Mouse (Mus musculus): ENCODE data around the gene Avpi1.

The Avpi1 gene

DNA sequence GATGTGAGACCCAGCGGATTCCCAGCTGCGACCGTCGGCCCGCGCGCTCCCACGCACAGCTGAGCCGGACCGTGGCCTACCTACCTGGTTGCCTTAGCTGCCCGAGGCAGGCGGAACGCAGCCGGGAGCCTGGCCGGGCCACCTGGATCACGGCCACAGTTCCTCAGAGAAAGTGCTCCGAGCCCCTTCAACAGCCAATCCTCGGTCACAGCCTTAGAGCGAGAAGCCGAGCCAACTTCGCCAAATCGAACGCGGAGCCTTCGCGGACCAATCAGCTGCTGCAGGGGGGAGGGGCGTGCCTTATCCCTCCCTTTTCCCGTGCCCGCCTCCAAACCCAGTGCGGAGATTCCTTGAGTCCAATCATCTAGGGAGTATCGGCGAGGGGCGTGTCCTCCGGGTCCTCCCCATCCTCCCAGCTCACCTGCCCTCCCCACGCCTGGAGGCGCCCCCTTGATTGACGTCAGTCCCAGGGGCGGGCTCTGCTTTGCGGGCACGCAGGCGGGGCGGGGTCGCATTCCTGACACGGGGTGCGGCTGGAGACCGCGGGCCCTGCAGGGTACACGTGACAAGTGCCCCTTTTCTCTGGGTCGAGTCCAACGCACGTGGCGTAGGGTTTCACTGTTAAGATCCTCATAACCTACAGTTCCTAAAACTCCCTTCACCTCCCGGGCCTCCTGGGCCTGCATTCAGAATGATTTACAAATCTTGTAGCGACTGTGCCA lies at the start of gene Avpi1:
Gene Avpi1 (minus strand): TSS at position 273 of the 722 bp plus-strand sequence.
- peak; percentile 100 for DNase-seq (ENCODE audit: low read depth, low spot score)

DNA sequence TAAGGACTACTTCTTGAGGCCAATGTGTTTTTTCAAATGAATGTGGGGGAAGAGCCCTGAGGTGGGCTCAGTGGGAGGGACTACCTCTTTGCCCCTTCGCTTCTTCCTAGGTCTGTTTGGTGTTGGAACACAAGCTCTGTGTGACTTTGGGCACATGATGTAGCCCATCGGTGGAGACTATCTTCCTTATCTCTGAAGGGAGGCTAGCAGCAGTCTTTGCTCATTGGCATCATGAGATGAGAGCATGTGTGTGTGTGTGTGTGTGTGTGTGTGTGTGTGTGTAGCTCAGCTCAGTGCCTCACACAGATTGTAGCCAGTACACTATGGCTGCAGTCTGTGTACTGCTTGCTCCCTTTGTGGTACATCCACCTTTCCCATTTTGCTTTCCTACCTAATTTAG lies 48.6 kb upstream of the Avpi1 start:
- no peak for DNase-seq (ENCODE audit: low read depth, low spot score)

- DNase-seq (ENCODE audit: low read depth, low spot score), result no peak
Observed at GRCm38 (mm10) chr19:42176841-42177240, 48.0 kb upstream of the Avpi1 start.

DNA sequence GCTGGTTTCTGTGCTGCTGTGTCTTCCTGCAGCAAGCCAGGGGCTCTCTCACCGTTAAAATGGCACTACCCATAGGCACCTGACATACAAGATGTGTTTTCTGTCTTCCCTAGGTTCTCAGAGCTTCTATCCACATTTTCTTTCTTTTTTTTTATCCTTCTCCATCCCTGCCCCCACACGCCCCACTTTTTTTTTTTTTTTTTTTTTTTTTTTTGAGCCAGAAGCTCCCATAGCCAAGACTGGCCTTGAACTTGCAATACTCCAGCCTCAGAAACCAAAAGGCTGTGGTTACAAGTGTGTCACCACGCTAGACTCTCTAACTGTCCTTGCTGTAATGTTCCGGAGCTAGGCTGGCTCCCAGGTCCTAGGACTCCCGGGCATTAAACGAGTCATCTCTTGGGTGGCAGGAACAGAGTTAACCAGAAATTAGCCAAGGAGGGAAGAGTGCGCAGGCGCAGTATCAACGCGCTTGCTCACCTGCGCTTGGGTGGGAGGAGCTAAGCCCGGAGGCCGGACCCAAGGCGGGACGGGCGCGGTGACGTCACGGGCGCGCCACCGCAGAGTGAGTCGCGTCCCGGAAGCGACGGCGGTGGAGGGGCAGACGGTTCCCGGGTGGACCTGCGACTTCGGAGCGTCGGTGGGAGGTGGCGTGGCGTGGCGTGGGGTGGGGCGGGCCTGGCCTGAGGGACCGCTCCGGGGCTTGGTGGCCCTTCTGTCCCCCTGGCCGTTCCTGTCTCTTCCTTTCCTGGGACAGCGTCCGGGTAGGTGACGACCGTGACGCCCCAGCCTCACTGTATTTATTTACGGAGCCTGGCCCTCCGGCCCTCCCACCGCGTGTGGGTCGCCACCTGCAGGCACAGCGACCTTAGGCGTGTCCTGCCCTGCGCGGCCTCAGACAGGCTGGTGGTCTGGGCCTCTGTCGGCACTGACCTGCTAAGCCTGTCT lies 41.4 kb upstream of the Avpi1 start:
- DNase-seq (ENCODE audit: low read depth, low spot score), result peak; percentile 95

GRCm38 (mm10) chr19:42169322-42169975 lies 40.6 kb upstream of the Avpi1 start:
- DNase-seq (ENCODE audit: low read depth, low spot score), result no peak

DNA sequence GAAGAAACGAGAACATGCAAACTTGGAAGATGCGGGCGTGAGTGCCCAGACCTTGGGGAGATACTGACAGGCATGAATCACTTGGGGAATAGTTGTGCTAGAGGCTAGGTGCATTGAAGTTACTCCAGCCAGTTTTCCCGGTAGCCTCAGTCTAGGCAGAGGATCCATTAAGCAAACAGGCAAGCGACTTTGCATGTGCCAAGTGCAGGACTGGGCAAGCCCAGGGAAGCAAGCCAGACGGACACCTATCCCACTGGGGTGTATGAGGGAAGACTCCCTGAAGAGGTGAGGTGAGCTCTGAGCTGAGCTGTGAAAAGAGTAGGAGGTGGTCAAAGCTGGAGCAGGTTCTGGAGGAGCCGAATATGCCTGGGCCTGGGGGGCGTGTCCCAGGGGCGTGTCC lies 38.6 kb upstream of the Avpi1 start:
- DNase-seq (ENCODE audit: low read depth, low spot score), result no peak

DNA sequence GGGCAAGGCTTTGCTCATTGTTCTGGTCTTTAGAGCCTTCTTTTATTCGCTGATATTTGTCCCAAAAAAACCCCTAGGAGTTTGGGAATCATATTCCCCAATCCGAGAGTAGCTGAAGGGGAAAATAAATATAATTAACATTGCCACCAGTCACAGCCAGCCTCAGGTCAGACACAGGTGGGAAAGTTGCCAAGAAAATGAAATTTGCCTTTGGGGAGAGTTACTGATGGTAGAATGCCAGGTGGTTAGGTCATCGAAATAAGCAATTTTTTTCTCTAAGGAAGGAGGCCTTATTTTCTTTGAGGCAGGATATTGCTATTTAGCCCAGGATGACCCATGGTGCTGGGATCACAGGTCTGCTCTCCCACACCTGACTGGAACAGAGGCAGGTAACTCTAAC lies 37.9 kb upstream of the Avpi1 start:
- DNase-seq (ENCODE audit: low read depth, low spot score), result no peak

DNA sequence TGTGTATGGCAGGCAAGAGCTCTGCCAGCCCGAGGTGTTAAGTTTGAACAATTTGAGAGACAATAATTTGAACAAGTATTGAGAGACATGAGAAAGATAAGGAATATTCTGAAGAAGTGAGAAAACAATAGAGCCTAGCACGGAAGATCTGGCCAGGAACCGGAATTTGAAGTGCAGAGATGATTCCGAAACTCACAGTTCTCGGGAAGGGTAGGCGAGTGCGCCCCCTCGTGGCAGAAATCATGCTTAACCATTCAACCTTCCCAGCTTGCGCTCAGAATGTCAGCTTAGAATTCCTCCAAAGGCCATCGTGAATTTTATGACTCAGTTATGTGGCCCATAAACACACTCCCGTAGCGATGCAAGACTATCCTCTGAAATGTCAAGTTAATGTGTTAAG lies 37.3 kb upstream of the Avpi1 start:
- DNase-seq (ENCODE audit: low read depth, low spot score), result peak; percentile 73

DNA sequence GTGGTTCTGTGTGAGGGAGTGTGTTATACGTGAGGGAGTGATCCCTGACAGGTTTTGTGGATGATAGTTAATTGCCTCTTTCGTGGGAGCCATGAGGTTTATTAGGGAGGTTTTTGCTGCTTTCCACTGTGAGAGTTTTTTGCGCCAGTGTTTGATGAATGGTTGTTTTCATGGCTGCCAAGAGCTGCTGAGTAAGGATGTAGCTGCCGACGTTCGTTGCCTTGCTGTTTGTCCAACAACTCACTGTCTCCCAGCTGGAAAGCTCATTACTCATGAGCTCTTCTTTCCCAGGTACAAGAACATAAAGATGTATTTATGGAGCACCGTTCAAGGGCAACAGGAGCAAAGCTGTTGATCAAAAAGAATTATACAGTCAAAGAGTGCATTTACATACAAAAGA lies 35.3 kb upstream of the Avpi1 start:
- no peak for DNase-seq (ENCODE audit: low read depth, low spot score)

DNA sequence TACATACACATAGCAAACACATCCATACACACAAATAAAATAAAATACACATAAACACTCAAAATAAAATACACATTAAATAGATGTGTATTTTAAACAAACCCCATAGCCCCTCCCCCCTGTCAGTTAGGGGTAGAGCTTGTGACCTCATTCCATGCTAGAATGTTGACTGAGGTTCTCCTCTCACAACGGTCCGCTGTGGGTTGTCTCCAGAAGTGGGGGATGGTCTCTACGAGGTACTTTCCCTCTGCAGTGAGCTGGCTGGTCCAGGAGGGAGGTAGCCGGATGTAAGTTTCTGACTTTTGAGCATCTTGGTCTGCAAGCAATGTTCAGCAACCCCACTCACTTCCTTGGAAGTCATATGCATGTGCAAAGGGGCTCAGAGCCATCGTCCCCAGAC lies 34.9 kb upstream of the Avpi1 start, which contains the start of gene Zfyve27:
Gene Zfyve27 (plus strand): TSS at position 188 of the 400 bp plus-strand sequence.
- no peak for DNase-seq (ENCODE audit: low read depth, low spot score)

- no peak for DNase-seq (ENCODE audit: low read depth, low spot score)
Observed at GRCm38 (mm10) chr19:42158246-42159017, 29.6 kb upstream of the Avpi1 start.

DNA sequence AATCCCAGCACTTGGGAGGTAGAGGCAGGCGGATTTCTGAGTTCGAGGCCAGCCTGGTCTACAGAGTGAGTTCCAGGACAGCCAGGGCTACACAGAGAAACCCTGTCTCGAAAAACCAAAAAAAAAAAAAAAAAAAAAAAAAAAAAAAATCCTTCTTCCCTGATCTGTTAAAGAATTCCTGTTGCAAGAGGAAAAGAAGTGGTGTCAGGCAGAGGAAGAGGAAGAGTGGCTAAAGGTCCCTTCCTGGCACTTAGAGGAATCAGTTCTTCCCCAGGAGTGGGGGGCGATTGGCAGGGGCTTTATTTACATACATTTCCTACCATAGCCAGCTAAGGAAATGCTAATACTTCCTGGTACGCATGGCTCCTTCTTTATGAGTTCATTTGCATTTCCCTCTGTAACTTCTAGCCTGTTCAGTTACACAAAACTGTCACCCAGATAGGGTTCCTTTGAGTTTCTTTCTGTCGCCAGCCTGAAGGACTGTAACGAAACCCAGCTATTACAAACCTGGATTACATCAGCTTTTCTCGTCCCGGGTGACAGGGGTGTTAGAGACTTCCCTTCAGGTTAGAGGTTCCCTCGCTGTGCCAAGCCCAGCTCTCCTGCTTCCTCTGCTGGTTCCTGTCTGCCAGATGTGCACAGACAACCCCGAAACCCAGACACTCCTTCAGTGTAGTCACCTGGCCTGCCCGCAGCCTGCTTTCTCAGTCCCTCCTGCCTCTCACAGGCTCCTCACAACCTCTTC lies 28.8 kb upstream of the Avpi1 start:
- DNase-seq (ENCODE audit: low read depth, low spot score), result no peak

- peak; percentile 90 for DNase-seq (ENCODE audit: low read depth, low spot score)
Observed at GRCm38 (mm10) chr19:42151990-42152389, 23.1 kb upstream of the Avpi1 start.

- DNase-seq (ENCODE audit: low read depth, low spot score), result peak; percentile 49
Observed at GRCm38 (mm10) chr19:42148569-42148860, 19.7 kb upstream of the Avpi1 start.

GRCm38 (mm10) chr19:42147769-42148568 lies 19.1 kb upstream of the Avpi1 start:
- no peak for DNase-seq (ENCODE audit: low read depth, low spot score)

- no peak for DNase-seq (ENCODE audit: low read depth, low spot score)
Observed at GRCm38 (mm10) chr19:42147170-42147768, 18.4 kb upstream of the Avpi1 start, which contains the start of gene Marveld1. Marveld1 (plus strand) TSS chr19:42147400.

DNA sequence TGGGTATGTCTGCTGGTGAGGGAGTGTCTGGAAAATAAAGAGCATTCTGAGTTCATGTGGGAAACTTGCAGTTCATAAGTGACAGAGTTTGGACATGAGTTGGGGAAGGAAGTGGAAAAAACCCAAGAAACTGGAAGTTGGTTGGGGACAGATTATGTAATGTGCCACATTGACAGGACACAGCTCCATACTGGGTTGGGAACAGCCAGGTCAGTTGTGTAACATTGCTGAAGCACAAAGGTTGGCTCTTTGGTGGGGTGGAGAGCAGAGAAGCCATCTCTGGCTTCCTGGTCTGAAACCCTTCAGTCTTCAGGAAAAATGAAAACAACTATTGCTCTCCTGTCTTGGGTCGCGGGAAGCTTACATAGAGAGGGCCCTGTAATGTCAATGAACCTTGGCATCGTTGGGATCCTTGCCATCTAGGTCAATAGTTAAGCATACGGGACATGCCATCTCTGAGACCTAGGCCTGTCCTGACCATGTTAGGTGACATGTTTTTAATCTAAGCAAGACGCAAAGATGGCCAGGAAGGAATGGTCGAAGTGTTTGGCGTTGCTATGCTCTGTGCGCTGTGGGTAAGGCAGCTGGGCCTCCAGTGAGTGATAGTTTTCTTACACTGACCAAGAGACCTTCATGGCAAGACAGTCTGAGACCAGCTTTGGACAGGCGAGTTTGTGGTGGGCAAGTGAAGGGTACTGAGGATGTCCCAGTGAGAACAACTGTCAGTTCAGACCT lies 17.6 kb upstream of the Avpi1 start:
- DNase-seq (ENCODE audit: low read depth, low spot score), result no peak

GRCm38 (mm10) chr19:42145731-42146130 lies 16.9 kb upstream of the Avpi1 start:
- no peak for DNase-seq (ENCODE audit: low read depth, low spot score)

DNA sequence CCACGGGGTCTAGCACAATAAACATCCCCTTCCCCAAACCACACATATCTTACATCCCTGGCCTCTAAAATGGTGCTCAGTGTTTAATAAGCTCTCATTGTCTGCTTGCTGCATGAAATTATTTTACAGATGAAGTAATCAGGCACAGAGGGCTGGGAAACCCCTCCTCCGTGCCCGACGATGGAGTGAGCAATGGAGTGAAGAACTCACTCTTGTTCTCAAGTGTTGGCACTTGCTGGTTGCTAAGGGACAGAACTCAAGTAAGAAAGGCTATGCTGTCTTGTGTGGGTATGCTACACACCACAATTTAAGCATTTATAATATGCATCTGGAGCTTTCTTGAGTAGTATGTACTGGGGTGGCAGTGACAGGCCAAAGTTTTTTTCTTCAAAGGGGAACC lies 16.4 kb upstream of the Avpi1 start:
- DNase-seq (ENCODE audit: low read depth, low spot score), result no peak
